Mouse (Mus musculus) intestine, embryonic 14.5 days (tissue): ENCODE measurements around the gene Zcchc10. TPM values are rescaled to one million over a fixed set of nuclear protein-coding genes. Genes with fewer than 3 reads are reported as not detected.

Experiments used
- ATAC-seq: fragments of 200-750 bp; cut with Nextera tagmentation; replicated peaks from 2 replicates; pipeline ENCODE4 v1.8.0; 2017; ENCODE audit warnings: low read depth, moderate number of reproducible peaks, moderate TSS enrichment, moderate library complexity; ENCODE audit not compliant: low FRiP score, low TSS enrichment
- DNase-seq: peaks from one replicate; pipeline ENCODE4 v3.0.0-alpha.2; 2018; ENCODE audit warnings: low spot score
- H3K27ac ChIP-seq: fragments of 300-500 bp; sonication (generic); 2 replicates; pipeline ENCODE4 v1.5.1; 2014; ENCODE audit warnings: low read depth, mild to moderate bottlenecking, control low read depth
- H3K27me3 ChIP-seq: fragments of 300-500 bp; sonication (generic); replicated peaks from 2 replicates; pipeline ENCODE4 v1.6.1; 2014; ENCODE audit warnings: low read length, control low read depth; ENCODE audit not compliant: control insufficient read depth, insufficient read depth
- H3K36me3 ChIP-seq: fragments of 300-500 bp; sonication (generic); 2 replicates; pipeline ENCODE4 v1.6.1; 2014; ENCODE audit warnings: low read length, control low read depth; ENCODE audit not compliant: control insufficient read depth, insufficient read depth
- H3K4me1 ChIP-seq: fragments of 300-500 bp; sonication (generic); replicated peaks from 2 replicates; pipeline ENCODE4 v1.6.1; 2014; ENCODE audit warnings: low read length, control low read depth, mixed read lengths; ENCODE audit not compliant: control insufficient read depth, insufficient read depth
- H3K4me2 ChIP-seq: fragments of 300-500 bp; sonication (generic); 2 replicates; pipeline ENCODE4 v1.6.1; 2014; ENCODE audit warnings: low read length
- H3K4me3 ChIP-seq: fragments of 300-500 bp; sonication (generic); 2 replicates; pipeline ENCODE4 v1.5.1; 2014; ENCODE audit warnings: low read depth, low read length, control low read depth, mixed read lengths
- H3K9ac ChIP-seq: fragments of 300-500 bp; sonication (generic); 2 replicates; pipeline ENCODE4 v1.6.1; 2014; ENCODE audit warnings: mild to moderate bottlenecking, low read length
- H3K9me3 ChIP-seq: fragments of 300-500 bp; sonication (generic); 2 replicates; pipeline ENCODE4 v1.6.1; 2016; ENCODE audit warnings: low read length, control low read depth; ENCODE audit not compliant: control insufficient read depth
- WGBS: fragments of 180-500 bp; shearing (Covaris S2); extraction: QIAGEN DNeasy Blood & Tissue Kit; methylation state at CpG from one replicate; pipeline ENCODE4 v1.1.7; 2014; 5-methylcytosine and 5-hydroxymethylcytosine counted together
- polyA plus RNA-seq: library from polyadenylated mRNA; unstranded; fragments of >200 nt; fragmentation: Nextera tagmentation; extraction: Ambion mirVana; gene quantifications from 2 replicates; pipeline ENCODE4 v1.2.1, GENCODE M21; 2014

Gene Zcchc10
- polyA plus RNA-seq, 1 experiment from 2014 or later, result 22.4 TPM

DNA sequence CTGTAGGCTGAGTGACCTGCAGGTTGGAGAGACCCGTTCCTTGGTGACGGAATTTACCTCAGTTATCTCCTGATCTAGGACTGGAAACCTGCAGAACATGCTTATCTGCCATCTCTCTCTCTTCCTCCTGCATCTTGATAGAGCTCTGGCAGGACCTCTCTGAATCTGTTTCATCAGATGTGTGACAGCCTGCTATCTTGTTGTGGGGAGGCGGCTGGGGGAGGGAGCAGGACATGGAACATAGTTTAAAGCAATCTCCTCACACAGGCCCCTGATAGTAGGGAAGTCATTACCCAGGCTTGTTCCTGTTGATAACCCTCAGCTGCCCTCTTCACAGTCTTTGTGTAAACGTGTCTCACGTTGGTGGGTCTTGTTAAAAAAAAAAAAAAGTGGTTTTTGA lies 20.8 kb downstream of the Zcchc10 start:
- no peak overlapping the region for H3K4me3 ChIP-seq
- ATAC-seq (no peak; the same call in 1 of the 2 replicates), DNase-seq (no peak)
- no peak overlapping the region for H3K4me2 ChIP-seq
- H3K9ac ChIP-seq, result no peak overlapping the region
- no peak overlapping the region for H3K27ac ChIP-seq
- no peaks in the 10 kb centered on the region for H3K9me3 ChIP-seq
- WGBS, result 10% methylated on average over 5 of the region's 5 CpGs
- H3K27me3 ChIP-seq, result no peaks in the 10 kb centered on the region
- no peaks in the 10 kb centered on the region for H3K36me3 ChIP-seq
- H3K4me1 ChIP-seq, result no peaks in the 10 kb centered on the region

DNA sequence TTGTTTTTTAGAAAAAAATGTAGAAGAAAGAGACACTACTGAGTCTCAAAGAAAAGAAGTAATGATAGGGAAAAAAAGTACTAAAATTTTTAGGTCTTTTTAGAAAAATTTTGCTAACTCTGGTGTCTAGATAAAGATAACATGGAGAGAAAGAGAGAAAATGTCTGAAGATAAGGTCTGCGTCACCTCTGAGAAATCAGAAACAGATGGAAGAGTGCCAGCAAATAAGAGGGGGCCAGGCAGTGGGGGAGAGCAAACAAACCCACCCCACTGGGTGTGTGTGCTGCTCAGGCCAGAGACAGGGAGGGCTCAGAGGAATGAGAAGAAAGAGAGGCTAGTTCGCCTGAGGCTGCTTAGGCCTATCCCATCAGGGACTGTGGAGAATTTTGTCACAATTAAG lies 21.3 kb downstream of the Zcchc10 start:
- no peak overlapping the region for H3K4me3 ChIP-seq
- no peaks in the 10 kb centered on the region for H3K4me1 ChIP-seq
- H3K27ac ChIP-seq, result no peak overlapping the region
- no peaks in the 10 kb centered on the region for H3K36me3 ChIP-seq
- ATAC-seq (no peak), DNase-seq (no peak)
- H3K4me2 ChIP-seq, result no peak overlapping the region
- 26% methylated on average over 2 of the region's 2 CpGs for WGBS
- H3K27me3 ChIP-seq, result no peaks in the 10 kb centered on the region
- H3K9me3 ChIP-seq, result no peaks in the 10 kb centered on the region
- H3K9ac ChIP-seq, result no peak overlapping the region

DNA sequence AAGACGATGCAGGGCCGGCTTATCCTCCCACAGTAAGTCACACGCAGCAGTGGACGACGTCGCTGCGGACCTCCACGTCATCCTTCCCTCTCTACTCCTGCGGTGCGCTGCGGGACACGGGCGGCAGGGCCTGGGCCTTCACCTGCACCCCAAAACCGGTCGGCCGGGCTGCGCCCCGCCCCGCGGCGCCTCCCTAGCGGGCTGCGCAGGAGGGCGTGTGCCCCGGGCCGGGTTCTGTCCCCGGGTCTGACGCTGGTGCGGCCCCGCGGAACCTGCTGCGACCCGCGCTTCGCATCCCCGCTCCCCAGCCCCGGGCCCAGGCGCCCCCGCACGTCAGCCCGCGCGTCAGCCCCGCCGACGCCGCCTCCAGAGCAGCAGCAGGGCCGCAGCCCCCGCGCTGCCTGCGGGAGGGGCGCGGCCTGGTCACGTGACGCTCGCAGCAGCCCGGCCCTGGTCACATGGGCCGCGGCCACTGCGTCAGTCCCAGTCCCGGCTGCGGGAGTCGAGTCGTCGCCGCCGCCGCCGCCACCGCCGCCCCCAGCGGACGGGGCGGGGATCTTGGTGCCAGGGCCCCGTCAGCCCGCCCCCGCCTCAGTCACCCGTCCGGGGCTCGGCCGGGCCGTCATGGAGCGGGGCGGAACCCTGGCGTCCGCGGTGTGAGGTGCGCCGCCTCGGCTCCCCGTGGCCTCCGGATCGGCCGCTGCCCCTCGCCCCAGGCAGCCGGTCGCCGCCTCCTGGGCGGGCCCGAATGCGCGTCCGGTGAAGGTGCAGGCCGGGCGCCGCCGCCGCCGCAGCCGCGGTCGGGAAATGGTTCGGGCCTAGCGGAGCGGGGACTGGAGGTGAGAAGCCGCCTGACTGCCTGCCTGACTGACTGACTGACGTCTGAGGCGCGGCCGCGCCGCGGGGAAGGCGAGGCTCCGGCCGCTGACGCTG lies 26.1 kb downstream of the Zcchc10 start, which contains the start of gene Aff4:
TSS of gene Aff4 (plus strand) at position 543 of the 933 bp plus-strand sequence.
- Histone ChIP-seq H3K27ac (peak within 1 kb of the TSS; percentile 96), H3K4me3 (peak within 1 kb of the TSS; percentile 67), H3K9me3 (no peaks in the 10 kb centered on the region), H3K9ac (peak within 1 kb of the TSS; percentile 98), H3K4me2 (peak within 1 kb of the TSS; percentile 71), H3K27me3 (no peaks in the 10 kb centered on the region), H3K4me1 (peaks cover 4% of the 10 kb centered on the region; the same call in 1 of the 2 replicates), H3K36me3 (peaks cover 5% of the 10 kb centered on the region; the same call in 1 of the 2 replicates)
- under 1% methylated on average over 114 of the region's 127 CpGs for WGBS
- DNase-seq (peak; percentile 90), ATAC-seq (peak; percentile 95)

- WGBS, result under 1% methylated on average over 35 of the region's 35 CpGs
- ATAC-seq (no peak), DNase-seq (peak; percentile 90)
- Histone ChIP-seq H3K4me3 (peak overlapping the region; percentile 67), H3K27me3 (no peaks in the 10 kb centered on the region), H3K9me3 (no peaks in the 10 kb centered on the region), H3K4me1 (peaks cover 4% of the 10 kb centered on the region; the same call in 1 of the 2 replicates), H3K4me2 (peak overlapping the region; percentile 71), H3K9ac (peak overlapping the region; percentile 98), H3K36me3 (peaks cover 5% of the 10 kb centered on the region; the same call in 1 of the 2 replicates), H3K27ac (peak overlapping the region; percentile 96)
Observed at GRCm38 (mm10) chr11:53351224-53351942, 26.9 kb downstream of the Zcchc10 start.

DNA sequence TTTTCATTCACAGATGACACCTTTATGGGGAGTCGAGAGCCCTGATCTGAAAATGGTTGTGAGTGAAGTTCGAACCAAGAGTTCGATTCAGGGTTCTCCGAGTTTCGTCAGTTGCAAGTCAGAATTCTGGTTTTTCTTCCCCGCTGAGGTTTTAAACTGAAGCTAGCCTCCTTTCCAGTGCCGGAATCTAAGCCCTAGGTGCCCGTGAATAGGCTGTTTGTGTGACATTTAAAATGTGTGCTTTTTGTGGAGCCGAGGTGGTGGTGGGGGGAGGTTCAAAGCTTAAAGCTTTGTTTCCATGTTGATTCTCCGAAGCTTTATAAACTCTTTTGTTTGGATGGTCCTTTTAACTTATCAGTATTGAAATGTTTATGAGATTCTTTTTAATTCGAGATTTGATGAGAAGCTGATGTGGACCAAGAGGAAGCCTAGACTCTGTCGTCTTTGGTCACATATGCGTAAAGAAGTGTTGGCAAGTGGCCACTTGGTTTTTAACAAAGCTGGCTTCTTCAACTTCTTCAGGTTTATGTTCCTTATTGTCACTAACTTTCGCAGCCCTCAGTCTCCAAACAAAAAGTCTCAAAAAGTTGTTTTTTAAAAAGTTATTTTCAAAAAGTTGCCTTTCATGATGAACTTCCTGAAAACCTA lies 27.6 kb downstream of the Zcchc10 start:
- peaks cover 4% of the 10 kb centered on the region; the same call in 1 of the 2 replicates for H3K4me1 ChIP-seq
- peak overlapping the region; percentile 98 for H3K9ac ChIP-seq
- H3K36me3 ChIP-seq, result peaks cover 5% of the 10 kb centered on the region; the same call in 1 of the 2 replicates
- H3K4me2 ChIP-seq, result peak overlapping the region; percentile 71
- peak overlapping the region; percentile 96 for H3K27ac ChIP-seq
- H3K27me3 ChIP-seq, result no peaks in the 10 kb centered on the region
- WGBS, result 6% methylated on average over 14 of the region's 14 CpGs
- peak overlapping the region; percentile 67 for H3K4me3 ChIP-seq
- no peak for ATAC-seq
- no peak for DNase-seq
- H3K9me3 ChIP-seq, result no peaks in the 10 kb centered on the region

- Histone ChIP-seq H3K27me3 (no peaks in the 10 kb centered on the region), H3K9ac (no peak overlapping the region), H3K27ac (no peak overlapping the region), H3K4me1 (no peaks in the 10 kb centered on the region), H3K4me2 (no peak overlapping the region), H3K4me3 (no peak overlapping the region), H3K9me3 (no peaks in the 10 kb centered on the region), H3K36me3 (peaks cover 5% of the 10 kb centered on the region; the same call in 1 of the 2 replicates)
- WGBS, result 91% methylated on average over 5 of the region's 5 CpGs
- ATAC-seq (no peak), DNase-seq (no peak)
Observed at GRCm38 (mm10) chr11:53358504-53359155, 34.2 kb downstream of the Zcchc10 start.

GRCm38 (mm10) chr11:53367032-53367431 lies 42.6 kb downstream of the Zcchc10 start:
- peaks cover 23% of the 10 kb centered on the region for H3K36me3 ChIP-seq
- ATAC-seq (no peak), DNase-seq (no peak)
- no peak overlapping the region for H3K9ac ChIP-seq
- H3K4me1 ChIP-seq, result no peaks in the 10 kb centered on the region
- H3K27me3 ChIP-seq, result no peaks in the 10 kb centered on the region
- no peak overlapping the region for H3K4me2 ChIP-seq
- WGBS, result 90% methylated on average over 2 of the region's 2 CpGs
- H3K27ac ChIP-seq, result no peak overlapping the region
- H3K9me3 ChIP-seq, result no peaks in the 10 kb centered on the region
- H3K4me3 ChIP-seq, result no peak overlapping the region

GRCm38 (mm10) chr11:53378918-53379317 lies 54.4 kb downstream of the Zcchc10 start:
- WGBS, result 73% methylated on average over 1 of the region's 1 CpGs
- no peak for DNase-seq
- H3K4me3 ChIP-seq, result no peak overlapping the region
- ATAC-seq, result no peak
- H3K27ac ChIP-seq, result no peak overlapping the region
- H3K27me3 ChIP-seq, result no peaks in the 10 kb centered on the region
- peaks cover 50% of the 10 kb centered on the region for H3K36me3 ChIP-seq
- H3K9me3 ChIP-seq, result no peaks in the 10 kb centered on the region
- H3K4me2 ChIP-seq, result no peak overlapping the region
- H3K9ac ChIP-seq, result no peak overlapping the region
- no peaks in the 10 kb centered on the region for H3K4me1 ChIP-seq
